Mouse (Mus musculus) Patski (cell line): Measurements from ENCODE around the gene Tnfsf12. TPM values are rescaled to one million over a fixed set of nuclear protein-coding genes. Genes with fewer than 3 reads are reported as not detected.

Experiments used
- ATAC-seq: fragments of 100-300 bp; one replicate; pipeline ENCODE4 v1.8.0; 2021
- CTCF ChIA-PET: fragments of 350-600 bp; sonication (Branson Sonifier 250); formaldehyde crosslinking; loops from one replicate; lab custom pipeline; 2022; ENCODE audit warnings: inconsistent platforms; lab: Charles Lee
- POLR2A ChIA-PET: fragments of 350-600 bp; sonication (Branson Sonifier 250); formaldehyde crosslinking; loops from one replicate; lab custom pipeline; 2022; ENCODE audit warnings: antibody characterized with exemption, inconsistent platforms; lab: Charles Lee
- DNase-seq: peaks from one replicate; pipeline ENCODE4 v3.0.0-alpha.2; 2011; ENCODE audit warnings: low read depth, low spot score
- H3K27me3 ChIP-seq: fragments of 371-371 bp; one replicate; pipeline ENCODE4 v1.5.1; 2021
- CTCF ChIP-seq: fragments of 100-300 bp; IDR thresholded peaks from one replicate; pipeline ENCODE4 v1.5.1; 2021
- in situ Hi-C: fragments of 300-500 bp; cut with MboI; formaldehyde crosslinking; loops from 3 replicates; pipeline ENCODE4 v1.11.1; 2018; ENCODE audit warnings: low pct_unique_long_range_greater_than_20kb, mixed read lengths
- polyA plus RNA-seq: library from polyadenylated mRNA; unstranded; gene quantifications from one replicate; pipeline ENCODE4 v1.2.3, GENCODE M21; 2021

Tnfsf12 gene
- polyA plus RNA-seq, 1 experiment from 2014 or later = 26.6 TPM

DNA sequence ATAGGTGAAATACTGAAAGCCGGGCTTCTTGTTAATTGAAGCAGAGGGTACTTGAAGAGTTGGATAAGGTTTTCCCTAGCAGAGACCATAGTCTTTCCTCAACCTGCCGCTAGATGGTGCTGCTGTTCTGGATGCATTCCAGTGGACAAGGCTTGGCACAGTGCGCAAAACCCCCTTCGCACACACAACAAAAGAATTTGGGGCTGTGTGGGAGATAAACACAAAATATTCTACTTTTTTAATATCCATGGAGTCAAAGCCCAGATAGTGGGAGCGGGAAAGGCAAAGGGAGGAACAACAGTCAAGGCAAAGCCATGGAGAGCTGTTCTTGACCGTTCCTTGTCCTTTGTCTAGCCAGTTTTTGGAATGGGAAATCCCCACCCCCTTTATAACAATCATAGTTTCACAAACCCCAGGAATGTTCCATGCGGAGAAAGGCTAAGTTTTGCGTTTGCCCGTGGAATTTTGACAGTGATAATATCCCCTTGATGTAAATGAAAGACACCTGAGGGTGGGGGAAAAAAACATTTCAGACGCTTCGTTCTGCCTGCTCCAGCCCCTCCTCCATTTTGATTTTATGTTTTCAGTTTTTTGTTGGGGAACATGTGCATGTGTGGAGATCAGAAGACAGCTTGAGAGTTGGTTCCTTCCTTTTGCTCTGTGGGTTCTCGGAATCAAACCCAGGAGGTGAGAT, 12.7 kb downstream of the Tnfsf12 start:
- no peak for DNase-seq
- H3K27me3 ChIP-seq = no peaks in the 10 kb centered on the region
- no peak for ATAC-seq
- ChIA-PET POLR2A (no interaction called here), CTCF (interaction anchor here (1.1 to 6.2 kb wide), 8 partner anchors 22 to 71 kb away, joined by 3 to 51 read pairs (median 4); no protein-coding TSS in a partner anchor)
- in situ Hi-C loops = loop anchor here (5.0 kb wide), 3 partner anchors 34 to 194 kb away; partner anchors contain the start of genes Polr2a and Tmem95
- TF ChIP-seq CTCF = peak; percentile 96

DNA sequence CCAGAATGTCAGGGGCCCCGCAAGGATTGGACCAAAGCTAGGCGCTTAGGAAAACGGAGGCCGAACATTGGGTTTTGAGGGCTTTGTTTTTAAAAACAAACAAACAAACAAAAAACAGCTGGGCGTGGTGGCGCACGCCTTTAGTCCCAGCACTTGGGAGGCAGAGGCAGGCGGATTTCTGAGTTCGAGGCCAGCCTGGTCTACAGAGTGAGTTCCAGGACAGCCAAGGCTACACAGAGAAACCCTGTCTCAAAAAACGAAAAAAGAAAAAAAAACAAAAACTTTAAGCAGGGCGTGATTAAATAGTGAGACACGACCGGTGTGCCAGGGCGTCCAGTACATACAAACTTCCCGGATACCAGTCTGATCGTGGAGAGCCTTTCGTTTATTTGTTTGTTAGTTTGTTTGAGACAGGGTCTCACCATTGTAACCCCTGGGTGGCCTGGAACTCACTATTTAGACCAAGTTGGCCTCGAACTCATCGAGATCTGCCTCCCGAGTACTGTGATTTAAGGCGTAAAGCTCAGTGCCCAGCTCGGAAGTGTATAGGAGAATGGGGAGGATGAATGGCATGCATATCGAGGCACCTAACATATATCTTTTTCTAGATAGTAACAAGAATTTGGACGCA, 13.3 kb downstream of the Tnfsf12 start:
- ChIA-PET CTCF (interaction anchor here (0.7 to 6.2 kb wide), 9 partner anchors 9 to 75 kb away, joined by 3 to 51 read pairs (median 5); no protein-coding TSS in a partner anchor), POLR2A (interaction anchor here (0.8 to 1.0 kb wide), 2 partner anchors 11 to 219 kb away, joined by 3 read pairs; no protein-coding TSS in a partner anchor)
- in situ Hi-C loops = loop anchor here (5.0 kb wide), 3 partner anchors 35 to 195 kb away; partner anchors contain the start of genes Polr2a and Tmem95
- no peak for TF ChIP-seq CTCF
- no peaks in the 10 kb centered on the region for H3K27me3 ChIP-seq
- DNase-seq = no peak
- ATAC-seq = no peak

DNA sequence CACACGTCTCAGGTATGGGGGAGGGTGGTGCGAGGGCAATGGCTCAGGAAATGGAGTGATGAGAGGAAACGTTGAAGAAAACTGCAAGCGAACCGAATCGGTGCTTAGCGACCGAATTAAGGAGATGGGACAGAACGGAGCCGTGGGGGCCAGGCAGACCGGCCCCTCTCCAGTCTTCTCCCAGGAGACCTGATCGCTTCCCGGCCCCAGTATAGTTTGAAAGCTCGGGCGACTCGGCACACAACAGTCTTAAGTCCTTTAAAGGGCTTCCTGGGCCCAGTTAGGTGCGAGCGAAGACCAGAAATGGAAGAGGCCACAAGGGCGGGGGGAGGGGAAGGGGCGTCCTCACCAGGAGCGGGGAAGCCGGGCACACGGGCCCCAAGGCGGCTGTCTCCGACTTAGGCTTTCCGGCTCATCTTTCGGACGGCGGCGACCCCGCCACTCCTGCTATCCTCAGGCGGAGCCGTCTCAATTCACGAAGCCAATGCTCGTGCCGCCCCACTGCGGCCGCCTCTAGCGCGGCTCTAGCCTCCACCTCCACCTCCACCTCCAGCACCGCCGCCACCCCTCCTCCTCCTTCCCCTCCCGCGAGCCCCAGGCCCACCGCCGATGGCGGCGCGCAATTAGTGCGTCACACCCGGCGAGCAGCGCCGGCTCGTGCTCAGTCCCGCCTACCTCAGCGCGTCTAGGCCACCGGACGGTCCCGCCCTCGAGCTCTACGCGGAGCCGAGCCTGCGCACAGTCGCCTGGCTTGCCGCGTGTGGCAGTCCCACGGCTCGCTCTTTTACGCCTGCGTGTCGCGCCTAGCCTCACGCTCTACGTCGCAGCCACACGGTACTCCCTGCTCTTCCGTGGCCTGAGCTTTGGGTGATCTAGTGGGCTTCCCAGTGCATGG, 14.1 kb downstream of the Tnfsf12 start, which contains the start of gene Senp3:
Senp3 (minus strand) TSS at position 771 of the 895 bp plus-strand sequence.
- no peak for TF ChIP-seq CTCF
- DNase-seq (no peak), ATAC-seq (peak; percentile 60)
- in situ Hi-C loops = loop anchor here (5.0 kb wide), 3 partner anchors 36 to 196 kb away; partner anchors contain the start of genes Polr2a and Tmem95
- H3K27me3 ChIP-seq = no peaks in the 10 kb centered on the region
- ChIA-PET POLR2A (interaction anchor here (0.6 to 1.2 kb wide), 7 partner anchors 12 to 689 kb away, joined by 3 to 8 read pairs (median 4); partner anchors contain the start of gene Mpdu1), CTCF (interaction anchor here (0.7 to 6.2 kb wide), 7 partner anchors 10 to 75 kb away, joined by 3 to 51 read pairs (median 5); no protein-coding TSS in a partner anchor)

DNA sequence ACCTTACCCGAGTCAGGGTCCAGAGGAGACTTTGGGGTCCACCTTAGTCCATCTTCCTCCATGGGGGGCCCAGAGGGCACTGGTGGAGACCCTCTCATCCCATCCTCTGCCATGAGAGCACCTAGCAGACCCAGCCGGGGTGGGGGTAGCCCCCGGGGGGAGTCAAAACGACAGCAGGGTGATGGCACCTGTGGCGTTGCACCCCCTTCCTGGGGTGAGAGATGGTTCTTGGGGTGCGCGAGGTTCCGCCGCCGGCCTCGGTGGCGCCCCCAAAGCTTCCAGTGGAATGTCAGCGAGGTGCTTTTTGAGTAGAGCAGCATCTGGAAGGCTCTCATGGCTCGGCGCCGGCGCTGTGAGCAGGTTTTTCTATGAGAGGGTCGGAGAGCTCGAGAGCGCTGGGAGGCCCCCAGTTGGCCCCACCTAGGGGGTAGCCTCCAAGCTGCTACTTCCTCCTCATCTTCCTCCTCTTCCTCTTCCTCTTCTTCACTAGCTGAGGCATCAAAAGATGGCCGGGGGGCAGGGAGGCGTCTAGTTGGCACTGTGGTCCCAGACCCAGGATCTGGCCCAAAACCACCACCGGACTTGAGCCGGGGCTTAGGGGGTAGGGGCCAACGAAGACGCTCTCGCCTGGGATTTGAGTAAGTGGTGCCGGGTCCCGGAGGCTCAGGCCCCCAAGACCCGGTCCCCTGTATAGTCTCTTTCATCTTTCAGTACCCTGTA, 15.4 kb downstream of the Tnfsf12 start:
- CTCF ChIA-PET = no interaction called here
- in situ Hi-C loops = loop anchor here (5.0 kb wide), 3 partner anchors 37 to 197 kb away; partner anchors contain the start of genes Polr2a and Tmem95
- DNase-seq = no peak
- ATAC-seq = no peak
- POLR2A ChIA-PET = interaction anchor here (0.6 to 1.2 kb wide), 4 partner anchors 19 to 310 kb away, joined by 3 to 8 read pairs (median 3); no protein-coding TSS in a partner anchor
- no peak for TF ChIP-seq CTCF
- H3K27me3 ChIP-seq = no peaks in the 10 kb centered on the region

DNA sequence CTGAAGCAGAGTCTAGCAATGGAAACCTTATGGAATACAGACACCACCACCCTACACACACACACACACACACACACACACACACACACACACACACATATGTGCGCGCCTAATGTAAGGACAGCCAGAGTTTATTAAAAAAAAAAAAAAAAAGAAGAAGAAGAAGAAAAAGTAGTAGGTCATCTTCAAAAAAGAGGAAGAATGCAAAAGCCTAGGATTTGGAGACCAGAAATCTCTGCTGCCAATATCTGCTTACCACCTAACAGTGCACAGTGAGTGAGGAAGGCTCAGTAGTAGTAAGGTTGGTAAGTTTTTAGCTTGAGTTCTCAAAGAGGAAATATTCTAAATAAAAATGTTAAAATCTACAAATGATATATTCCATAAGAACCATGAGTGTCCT, 16.5 kb downstream of the Tnfsf12 start:
- DNase-seq = no peak
- no peaks in the 10 kb centered on the region for H3K27me3 ChIP-seq
- POLR2A ChIA-PET = no interaction called here
- TF ChIP-seq CTCF = no peak
- CTCF ChIA-PET = no interaction called here
- no peak for ATAC-seq
- in situ Hi-C loops = no loop called here

DNA sequence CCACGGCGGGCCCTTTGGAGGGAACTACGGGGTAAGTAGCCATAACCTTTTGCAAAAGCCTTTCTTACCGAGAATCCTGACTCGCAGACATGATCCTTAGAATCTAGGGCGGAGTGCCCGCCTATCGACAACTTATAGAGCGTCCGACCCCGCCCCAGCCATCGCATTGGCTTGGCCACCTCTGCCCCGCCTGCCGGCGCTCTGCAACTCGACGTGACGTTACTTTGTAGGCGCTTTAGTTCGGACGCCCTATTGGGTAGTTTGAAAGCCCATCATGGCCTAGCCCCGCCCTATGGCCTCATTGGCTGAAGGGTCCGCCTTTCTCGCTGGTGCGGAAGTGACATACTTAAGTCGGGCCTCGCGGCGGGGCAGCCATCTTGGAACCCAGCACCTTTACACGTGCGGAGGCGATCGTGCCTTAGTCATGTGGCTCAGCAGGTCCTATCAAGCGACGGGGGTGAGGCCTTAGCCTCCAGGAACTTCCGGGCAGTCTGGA, 23.4 kb downstream of the Tnfsf12 start, which contains the start of gene Eif4a1:
Eif4a1 (minus strand) TSS at position 213 of the 496 bp plus-strand sequence.
- ChIA-PET CTCF (no interaction called here), POLR2A (interaction anchor here (2.0 kb wide), 1 partner anchor 10 kb away, joined by 5 read pairs; the partner anchor contains the start of gene Mpdu1)
- no peak for TF ChIP-seq CTCF
- no peaks in the 10 kb centered on the region for H3K27me3 ChIP-seq
- in situ Hi-C loops = loop anchor here (5.0 kb wide), 1 partner anchor 260 kb away; the partner anchor contains the start of gene Kdm6b
- DNase-seq (peak; percentile 100), ATAC-seq (peak; percentile 95)

DNA sequence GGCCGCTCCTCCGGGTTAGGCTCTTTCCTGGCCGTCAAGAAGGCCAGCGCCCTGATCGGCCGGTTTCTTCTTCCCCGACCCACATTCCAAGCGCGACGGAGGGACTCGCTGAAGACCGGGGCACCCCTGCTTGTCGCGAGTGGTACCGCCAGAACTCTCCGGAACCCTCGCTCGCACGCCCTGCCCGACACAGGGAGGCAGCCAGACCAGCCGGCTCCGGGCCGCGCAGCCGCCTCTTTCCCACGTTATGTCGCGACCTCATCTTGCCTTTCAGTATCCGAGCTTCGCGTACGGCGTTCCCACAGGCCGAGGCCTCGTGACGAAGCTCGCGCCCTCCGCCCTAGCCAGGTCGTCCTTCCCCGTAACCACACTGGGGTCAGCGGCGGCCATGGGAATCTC, 23.9 kb downstream of the Tnfsf12 start:
- POLR2A ChIA-PET = interaction anchor here (2.0 kb wide), 1 partner anchor 9 kb away, joined by 5 read pairs; the partner anchor contains the start of gene Mpdu1
- CTCF ChIA-PET = no interaction called here
- TF ChIP-seq CTCF = no peak
- DNase-seq (no peak), ATAC-seq (no peak)
- in situ Hi-C loops = loop anchor here (5.0 kb wide), 1 partner anchor 259 kb away; the partner anchor contains the start of gene Kdm6b
- no peaks in the 10 kb centered on the region for H3K27me3 ChIP-seq

DNA sequence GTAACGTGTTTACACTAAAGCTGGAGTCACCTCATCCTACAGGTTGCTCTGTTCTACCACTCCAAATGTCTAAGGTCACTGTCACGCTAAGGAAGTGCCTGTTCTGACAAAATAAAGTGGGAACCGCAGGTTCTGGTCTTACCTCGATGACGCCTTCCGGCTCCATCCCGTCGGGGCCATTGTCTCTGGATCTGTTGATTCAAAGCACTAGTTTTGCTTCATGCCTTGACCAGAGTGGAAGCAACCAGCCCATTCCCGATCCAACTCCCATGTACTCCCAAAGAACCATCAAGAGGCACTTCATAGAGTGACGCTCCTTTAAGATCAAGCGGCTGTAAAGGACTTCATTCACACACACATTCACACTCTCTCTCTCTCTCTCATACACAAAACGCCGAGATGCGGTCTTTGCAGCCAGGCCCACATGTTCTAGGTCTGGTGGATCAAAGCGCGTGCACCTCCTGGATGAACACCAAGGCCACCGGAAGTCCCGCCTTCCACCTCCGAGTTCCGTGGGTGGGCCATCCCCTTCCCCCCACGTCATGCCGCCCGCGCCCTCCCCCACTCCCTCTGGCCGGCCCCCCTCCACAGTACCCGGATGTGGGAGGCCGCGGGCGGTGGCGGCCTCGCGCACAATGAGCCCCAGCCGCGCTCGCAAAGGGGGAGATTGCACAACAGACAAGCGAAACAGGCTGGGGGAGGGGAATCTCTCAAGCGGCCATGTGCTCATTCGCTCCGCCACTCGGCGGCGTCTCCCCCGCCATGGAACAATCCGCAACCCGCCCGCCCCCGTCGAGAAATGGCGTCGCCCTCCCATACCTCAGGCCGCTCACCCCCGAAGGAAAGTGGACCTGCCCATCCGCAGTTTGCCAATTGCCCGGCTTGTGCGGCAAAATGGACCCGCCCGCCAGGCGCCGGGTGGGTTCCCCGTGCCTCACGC, 24.6 kb downstream of the Tnfsf12 start:
- no peaks in the 10 kb centered on the region for H3K27me3 ChIP-seq
- ChIA-PET CTCF (no interaction called here), POLR2A (interaction anchor here (1.2 to 2.0 kb wide), 2 partner anchors 9 to 26 kb away, joined by 3 to 5 read pairs; partner anchors contain the start of gene Mpdu1)
- in situ Hi-C loops = loop anchor here (5.0 kb wide), 1 partner anchor 259 kb away; the partner anchor contains the start of gene Kdm6b
- TF ChIP-seq CTCF = no peak
- peak; percentile 40 for ATAC-seq
- no peak for DNase-seq
